Mouse (Mus musculus) 3134 (cell line): Measurements from ENCODE around the gene Gm17662.

Source experiments
- DNase-seq: peaks from one replicate; pipeline ENCODE4 v3.0.0-alpha.2; 2011; ENCODE audit warnings: low spot score; ENCODE audit not compliant: insufficient read length; ENCODE audit errors: extremely low read depth

The Gm17662 gene

GRCm38 (mm10) chr4:104887486-104887885, 30.4 kb downstream of the Gm17662 start:
- DNase-seq = no peak

- DNase-seq = no peak
Observed at GRCm38 (mm10) chr4:104888499-104889262, 31.6 kb downstream of the Gm17662 start.

GRCm38 (mm10) chr4:104891708-104892107, 34.6 kb downstream of the Gm17662 start:
- DNase-seq = no peak

- no peak for DNase-seq
Observed at GRCm38 (mm10) chr4:104893588-104893987, 36.5 kb downstream of the Gm17662 start.

DNA sequence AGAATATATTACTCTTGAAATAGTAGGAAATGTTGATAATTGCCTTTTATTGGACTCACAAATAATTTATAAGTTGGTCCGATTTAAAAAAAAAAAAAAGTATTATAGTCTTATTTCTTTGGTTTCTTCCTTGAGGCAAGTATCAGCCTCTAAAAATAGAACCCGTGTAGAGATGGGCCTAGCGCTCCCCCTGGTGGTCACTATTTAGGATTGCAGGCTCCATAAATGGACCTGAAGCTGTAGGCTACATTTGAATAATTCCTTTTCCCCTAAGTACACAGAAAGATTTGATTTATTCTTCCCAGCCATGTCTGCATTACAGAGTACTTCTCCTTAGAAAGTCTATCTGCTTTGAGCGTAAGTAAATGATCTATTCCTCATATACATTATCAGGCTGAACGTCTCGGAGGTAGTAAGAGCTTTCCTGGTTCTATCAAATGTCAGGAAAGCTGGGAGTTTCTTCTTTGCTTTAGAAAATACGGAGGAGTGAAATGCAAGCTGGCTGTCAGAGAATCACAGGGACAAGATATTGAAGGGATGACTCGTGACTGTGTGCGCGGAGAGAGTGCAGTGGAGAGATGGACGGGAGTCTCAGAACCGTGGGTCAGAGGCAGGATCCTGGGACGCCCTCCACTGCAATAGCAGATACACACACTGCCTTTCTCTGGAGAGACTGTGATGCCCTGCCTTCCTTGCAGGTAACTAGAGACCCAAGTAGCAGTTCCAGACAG, 37.0 kb downstream of the Gm17662 start:
- no peak for DNase-seq

DNA sequence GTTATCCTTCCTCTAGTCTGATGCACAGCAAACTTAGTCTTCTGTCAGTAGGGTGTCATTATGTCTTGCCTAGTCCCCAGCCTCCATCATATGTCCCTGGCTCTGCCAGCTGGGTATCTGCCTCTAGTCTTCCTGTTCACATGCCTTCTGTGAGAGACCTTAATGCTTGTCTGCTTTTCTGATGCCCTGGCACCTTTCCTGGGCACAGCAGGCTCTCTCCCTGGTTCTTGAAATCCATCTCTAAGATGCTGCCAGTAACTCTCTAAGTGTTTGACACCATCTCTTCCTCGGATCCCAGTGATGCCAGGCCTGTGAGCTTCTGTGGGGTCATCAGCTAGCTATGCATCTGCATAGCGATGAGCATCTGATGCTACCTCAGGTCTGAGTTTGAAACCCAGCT, 45.7 kb downstream of the Gm17662 start:
- no peak for DNase-seq

- no peak for DNase-seq
Observed at GRCm38 (mm10) chr4:104905049-104905448, 47.9 kb downstream of the Gm17662 start.
